Mouse (Mus musculus) cerebellum, adult 18-20 months (tissue): ENCODE measurements around the gene Il17c.

Source experiments
- DNase-seq, 2 experiments: peaks; one replicate each; pipeline ENCODE4 v3.0.0; 2021

Gene Il17c

GRCm38 (mm10) chr8:122421376-122422070 lies at the start of gene Il17c:
Gene Il17c (plus strand): TSS chr8:122422020.
- no peak for DNase-seq

GRCm38 (mm10) chr8:122375320-122375719 lies 46.5 kb upstream of the Il17c start:
- DNase-seq = no peak

- DNase-seq = no peak
Measured at GRCm38 (mm10) chr8:122375751-122376364, 46.0 kb upstream of the Il17c start.

GRCm38 (mm10) chr8:122376365-122377231 lies 45.2 kb upstream of the Il17c start, which contains the start of gene Zc3h18:
Gene Zc3h18 (plus strand): TSS chr8:122376609.
- DNase-seq = peak; percentile 99 to 100

- DNase-seq = no peak
Measured at GRCm38 (mm10) chr8:122383039-122383438, 38.8 kb upstream of the Il17c start.

- no peak for DNase-seq
Measured at GRCm38 (mm10) chr8:122389357-122389756, 32.5 kb upstream of the Il17c start.

- DNase-seq = no peak
Measured at GRCm38 (mm10) chr8:122390758-122391157, 31.1 kb upstream of the Il17c start.

- no peak for DNase-seq
Measured at GRCm38 (mm10) chr8:122393717-122394116, 28.1 kb upstream of the Il17c start.

- peak; percentile 59 to 67 for DNase-seq
Measured at GRCm38 (mm10) chr8:122395291-122395690, 26.5 kb upstream of the Il17c start.

GRCm38 (mm10) chr8:122398186-122398585 lies 23.6 kb upstream of the Il17c start:
- DNase-seq = no peak

- DNase-seq = no peak
Measured at GRCm38 (mm10) chr8:122405146-122405805, 16.5 kb upstream of the Il17c start.

- no peak for DNase-seq
Measured at GRCm38 (mm10) chr8:122407678-122408077, 14.1 kb upstream of the Il17c start.

- DNase-seq = no peak
Measured at GRCm38 (mm10) chr8:122414311-122414710, 7.5 kb upstream of the Il17c start.

- no peak for DNase-seq
Measured at GRCm38 (mm10) chr8:122415554-122415953, 6.3 kb upstream of the Il17c start.

GRCm38 (mm10) chr8:122419881-122420555 lies 1.8 kb upstream of the Il17c start:
- DNase-seq = no peak

- no peak for DNase-seq
Measured at GRCm38 (mm10) chr8:122423217-122423616, 1.4 kb downstream of the Il17c start.

- no peak for DNase-seq
Measured at GRCm38 (mm10) chr8:122423659-122424058, 1.8 kb downstream of the Il17c start.

GRCm38 (mm10) chr8:122426145-122426544 lies 4.3 kb downstream of the Il17c start:
- DNase-seq = no peak

- no peak for DNase-seq
Measured at GRCm38 (mm10) chr8:122427607-122428006, 5.8 kb downstream of the Il17c start.

GRCm38 (mm10) chr8:122428163-122428562 lies 6.3 kb downstream of the Il17c start:
- no peak for DNase-seq

GRCm38 (mm10) chr8:122430058-122430636 lies 8.3 kb downstream of the Il17c start:
- DNase-seq = no peak

GRCm38 (mm10) chr8:122430646-122431045 lies 8.8 kb downstream of the Il17c start:
- DNase-seq = no peak
